Mouse (Mus musculus): ENCODE data around the gene Rasgrp3.
"Not testable (repeated sequence)": the region's sequence is repeated elsewhere in the genome, so short reads cannot be mapped to it uniquely, and the experiment has no call there.

Rasgrp3 gene

GRCm38 (mm10) chr17:75435599-75435998 lies at the start of gene Rasgrp3:
Gene Rasgrp3 (plus strand): TSS chr17:75435896.
- DNase-seq (ENCODE audit: low read depth, low spot score) = no peak

GRCm38 (mm10) chr17:75388402-75388801 lies 47.3 kb upstream of the Rasgrp3 start:
- DNase-seq (ENCODE audit: low read depth, low spot score) = no peak

GRCm38 (mm10) chr17:75390142-75390541 lies 45.6 kb upstream of the Rasgrp3 start:
- DNase-seq (ENCODE audit: low read depth, low spot score) = no peak

GRCm38 (mm10) chr17:75391429-75392192 lies 44.1 kb upstream of the Rasgrp3 start:
- DNase-seq (ENCODE audit: low read depth, low spot score) = no peak

GRCm38 (mm10) chr17:75406405-75406804 lies 29.3 kb upstream of the Rasgrp3 start:
- no peak for DNase-seq (ENCODE audit: low read depth, low spot score)

- DNase-seq (ENCODE audit: low read depth, low spot score) = no peak
Measured at GRCm38 (mm10) chr17:75416861-75417260, 18.8 kb upstream of the Rasgrp3 start.

GRCm38 (mm10) chr17:75434152-75434551 lies 1.5 kb upstream of the Rasgrp3 start:
- DNase-seq (ENCODE audit: low read depth, low spot score) = no peak

- no peak for DNase-seq (ENCODE audit: low read depth, low spot score)
Measured at GRCm38 (mm10) chr17:75434871-75435270, 825 bp upstream of the Rasgrp3 start.

- no peak for DNase-seq (ENCODE audit: low read depth, low spot score)
Measured at GRCm38 (mm10) chr17:75436095-75436494, 399 bp downstream of the Rasgrp3 start.

GRCm38 (mm10) chr17:75436819-75437218 lies 1.1 kb downstream of the Rasgrp3 start:
- no peak for DNase-seq (ENCODE audit: low read depth, low spot score)

GRCm38 (mm10) chr17:75437239-75437750 lies 1.6 kb downstream of the Rasgrp3 start:
- DNase-seq (ENCODE audit: low read depth, low spot score) = no peak

- no peak for DNase-seq (ENCODE audit: low read depth, low spot score)
Measured at GRCm38 (mm10) chr17:75438162-75438561, 2.5 kb downstream of the Rasgrp3 start.

GRCm38 (mm10) chr17:75439062-75439461 lies 3.4 kb downstream of the Rasgrp3 start:
- no peak for DNase-seq (ENCODE audit: low read depth, low spot score)

- peak; percentile 25 for DNase-seq (ENCODE audit: low read depth, low spot score)
Measured at GRCm38 (mm10) chr17:75440619-75441018, 4.9 kb downstream of the Rasgrp3 start.

GRCm38 (mm10) chr17:75441260-75441830 lies 5.6 kb downstream of the Rasgrp3 start:
- DNase-seq (ENCODE audit: low read depth, low spot score) = no peak

GRCm38 (mm10) chr17:75442352-75442751 lies 6.7 kb downstream of the Rasgrp3 start:
- no peak for DNase-seq (ENCODE audit: low read depth, low spot score)

GRCm38 (mm10) chr17:75443064-75443621 lies 7.4 kb downstream of the Rasgrp3 start:
- no peak for DNase-seq (ENCODE audit: low read depth, low spot score)

GRCm38 (mm10) chr17:75448257-75448656 lies 12.6 kb downstream of the Rasgrp3 start:
- no peak for DNase-seq (ENCODE audit: low read depth, low spot score)

GRCm38 (mm10) chr17:75449022-75449421 lies 13.3 kb downstream of the Rasgrp3 start:
- no peak for DNase-seq (ENCODE audit: low read depth, low spot score)

- no peak for DNase-seq (ENCODE audit: low read depth, low spot score)
Measured at GRCm38 (mm10) chr17:75452313-75452712, 16.6 kb downstream of the Rasgrp3 start.

- no peak for DNase-seq (ENCODE audit: low read depth, low spot score)
Measured at GRCm38 (mm10) chr17:75453639-75454038, 17.9 kb downstream of the Rasgrp3 start.

GRCm38 (mm10) chr17:75456096-75456495 lies 20.4 kb downstream of the Rasgrp3 start:
- not testable (repeated sequence) for DNase-seq (ENCODE audit: low read depth, low spot score)

GRCm38 (mm10) chr17:75460621-75461020 lies 24.9 kb downstream of the Rasgrp3 start:
- no peak for DNase-seq (ENCODE audit: low read depth, low spot score)

Measured in mesoderm, embryonic 11.5 days (tissue).